Mouse (Mus musculus): ENCODE results near the gene Itgae. TPM values are rescaled to one million over a fixed set of nuclear protein-coding genes. Genes with fewer than 3 reads are reported as not detected.
A peak's percentile ranks its signal among the peaks of the same experiment; 100 is the strongest.

The Itgae gene
- polyA plus RNA-seq, 1 experiment from 2014 or later: 0.32 TPM

GRCm38 (mm10) chr11:73136587-73136986 is 46.2 kb downstream of the Itgae start:
- Histone ChIP-seq H3K9me3 (ENCODE audit: control insufficient read depth, low read length) (no peaks in the 10 kb centered on the region), H3K4me1 (replicated peaks; ENCODE audit: control insufficient read depth, insufficient read depth, low read length) (peaks cover 6% of the 10 kb centered on the region), H3K36me3 (replicated peaks; ENCODE audit: control insufficient read depth, insufficient read depth) (no peaks in the 10 kb centered on the region), H3K27ac (no peak overlapping the region), H3K9ac (no peak overlapping the region), H3K4me2 (replicated peaks) (peak overlapping the region; percentile 88), H3K27me3 (ENCODE audit: control insufficient read depth, insufficient read depth, low read length) (no peaks in the 10 kb centered on the region), H3K4me3 (replicated peaks; ENCODE audit: low read length) (0 out of 2 replicates have a peak overlapping the region, but pooled peaks have one; percentile 78)
- ATAC-seq (ENCODE audit: low FRiP score) (no peak), DNase-seq (ENCODE audit: low spot score) (no peak)
- WGBS: 95% methylated on average over 6 of the region's 6 CpGs

- no peak for DNase-seq (ENCODE audit: low spot score)
- no peak for ATAC-seq (ENCODE audit: low FRiP score)
- Histone ChIP-seq H3K9ac (peak overlapping the region; percentile 68), H3K4me3 (replicated peaks; ENCODE audit: low read length) (peak overlapping the region; percentile 78), H3K36me3 (replicated peaks; ENCODE audit: control insufficient read depth, insufficient read depth) (no peaks in the 10 kb centered on the region), H3K4me2 (replicated peaks) (peak overlapping the region; percentile 88), H3K4me1 (replicated peaks; ENCODE audit: control insufficient read depth, insufficient read depth, low read length) (peaks cover 6% of the 10 kb centered on the region), H3K27me3 (ENCODE audit: control insufficient read depth, insufficient read depth, low read length) (no peaks in the 10 kb centered on the region), H3K27ac (no peak overlapping the region), H3K9me3 (ENCODE audit: control insufficient read depth, low read length) (no peaks in the 10 kb centered on the region)
- 42% methylated on average over 11 of the region's 11 CpGs for WGBS
These were observed 46.7 kb downstream of the Itgae start for GRCm38 (mm10) chr11:73137116-73137515.

GRCm38 (mm10) chr11:73137591-73138501 is 47.5 kb downstream of the Itgae start, which contains the start of gene Haspin:
TSS of gene Haspin (minus strand) at chr11:73138294.
- Histone ChIP-seq H3K9ac (peak within 1 kb of the TSS; percentile 68), H3K4me3 (replicated peaks; ENCODE audit: low read length) (peak within 1 kb of the TSS; percentile 78), H3K4me2 (replicated peaks) (peak within 1 kb of the TSS; percentile 88), H3K4me1 (replicated peaks; ENCODE audit: control insufficient read depth, insufficient read depth, low read length) (peaks cover 6% of the 10 kb centered on the region), H3K9me3 (ENCODE audit: control insufficient read depth, low read length) (no peaks in the 10 kb centered on the region), H3K27ac (no peak within 1 kb of the TSS), H3K27me3 (ENCODE audit: control insufficient read depth, insufficient read depth, low read length) (no peaks in the 10 kb centered on the region), H3K36me3 (replicated peaks; ENCODE audit: control insufficient read depth, insufficient read depth) (no peaks in the 10 kb centered on the region)
- ATAC-seq (ENCODE audit: low FRiP score) (peak; percentile 95), DNase-seq (ENCODE audit: low spot score) (peak; percentile 92)
- under 1% methylated on average over 84 of the region's 84 CpGs for WGBS

- WGBS: 61% methylated on average over 1 of the region's 1 CpGs
- no peaks in the 10 kb centered on the region for H3K36me3 ChIP-seq (replicated peaks; ENCODE audit: control insufficient read depth, insufficient read depth)
- DNase-seq (ENCODE audit: low spot score): no peak
These were observed 53.9 kb downstream of the Itgae start for GRCm38 (mm10) chr11:73144261-73144681.

GRCm38 (mm10) chr11:73146026-73146974 is 55.9 kb downstream of the Itgae start:
- Histone ChIP-seq H3K27ac (no peak overlapping the region), H3K4me2 (replicated peaks) (no peak overlapping the region), H3K36me3 (replicated peaks; ENCODE audit: control insufficient read depth, insufficient read depth) (no peaks in the 10 kb centered on the region), H3K4me3 (replicated peaks; ENCODE audit: low read length) (no peak overlapping the region), H3K27me3 (ENCODE audit: control insufficient read depth, insufficient read depth, low read length) (no peaks in the 10 kb centered on the region), H3K4me1 (replicated peaks; ENCODE audit: control insufficient read depth, insufficient read depth, low read length) (no peaks in the 10 kb centered on the region), H3K9me3 (ENCODE audit: control insufficient read depth, low read length) (no peaks in the 10 kb centered on the region), H3K9ac (no peak overlapping the region)
- WGBS: 59% methylated on average over 11 of the region's 11 CpGs
- DNase-seq (ENCODE audit: low spot score): no peak
- no peak for ATAC-seq (ENCODE audit: low FRiP score)

More at GRCm38 (mm10) chr11:73144261-73144681, 53.9 kb downstream of the Itgae start:
- Histone ChIP-seq H3K4me2 (replicated peaks) (no peak overlapping the region), H3K9me3 (ENCODE audit: control insufficient read depth, low read length) (no peaks in the 10 kb centered on the region), H3K4me3 (replicated peaks; ENCODE audit: low read length) (no peak overlapping the region), H3K9ac (no peak overlapping the region), H3K27ac (no peak overlapping the region), H3K4me1 (replicated peaks; ENCODE audit: control insufficient read depth, insufficient read depth, low read length) (no peaks in the 10 kb centered on the region), H3K27me3 (ENCODE audit: control insufficient read depth, insufficient read depth, low read length) (no peaks in the 10 kb centered on the region)
- ATAC-seq (ENCODE audit: low FRiP score): no peak

GRCm38 (mm10) chr11:73146975-73147365 is 56.6 kb downstream of the Itgae start:
- Histone ChIP-seq H3K4me2 (replicated peaks) (no peak overlapping the region), H3K36me3 (replicated peaks; ENCODE audit: control insufficient read depth, insufficient read depth) (no peaks in the 10 kb centered on the region), H3K4me3 (replicated peaks; ENCODE audit: low read length) (no peak overlapping the region), H3K4me1 (replicated peaks; ENCODE audit: control insufficient read depth, insufficient read depth, low read length) (no peaks in the 10 kb centered on the region), H3K9ac (no peak overlapping the region), H3K9me3 (ENCODE audit: control insufficient read depth, low read length) (no peaks in the 10 kb centered on the region), H3K27ac (no peak overlapping the region), H3K27me3 (ENCODE audit: control insufficient read depth, insufficient read depth, low read length) (no peaks in the 10 kb centered on the region)
- DNase-seq (ENCODE audit: low spot score) (no peak), ATAC-seq (ENCODE audit: low FRiP score) (no peak)
- WGBS: 61% methylated on average over 7 of the region's 7 CpGs

- H3K36me3 ChIP-seq (replicated peaks; ENCODE audit: control insufficient read depth, insufficient read depth): no peaks in the 10 kb centered on the region
- H3K4me2 ChIP-seq (replicated peaks): no peak overlapping the region
- no peak overlapping the region for H3K27ac ChIP-seq
- no peak overlapping the region for H3K4me3 ChIP-seq (replicated peaks; ENCODE audit: low read length)
- ATAC-seq (ENCODE audit: low FRiP score) (no peak), DNase-seq (ENCODE audit: low spot score) (no peak)
- H3K4me1 ChIP-seq (replicated peaks; ENCODE audit: control insufficient read depth, insufficient read depth, low read length): no peaks in the 10 kb centered on the region
- 77% methylated on average over 9 of the region's 9 CpGs for WGBS
- H3K9me3 ChIP-seq (ENCODE audit: control insufficient read depth, low read length): no peaks in the 10 kb centered on the region
- H3K27me3 ChIP-seq (ENCODE audit: control insufficient read depth, insufficient read depth, low read length): no peaks in the 10 kb centered on the region
- no peak overlapping the region for H3K9ac ChIP-seq
These were observed 57.8 kb downstream of the Itgae start for GRCm38 (mm10) chr11:73148209-73148608.

- Histone ChIP-seq H3K4me3 (replicated peaks; ENCODE audit: low read length) (no peak overlapping the region), H3K4me1 (replicated peaks; ENCODE audit: control insufficient read depth, insufficient read depth, low read length) (peaks cover 2% of the 10 kb centered on the region; the same call in 1 of the 2 replicates), H3K4me2 (replicated peaks) (no peak overlapping the region), H3K36me3 (replicated peaks; ENCODE audit: control insufficient read depth, insufficient read depth) (no peaks in the 10 kb centered on the region), H3K9ac (no peak overlapping the region), H3K27ac (no peak overlapping the region), H3K27me3 (ENCODE audit: control insufficient read depth, insufficient read depth, low read length) (peaks cover 8% of the 10 kb centered on the region; the same call in 1 of the 2 replicates), H3K9me3 (ENCODE audit: control insufficient read depth, low read length) (no peaks in the 10 kb centered on the region)
- 79% methylated on average over 6 of the region's 6 CpGs for WGBS
- no peak for DNase-seq (ENCODE audit: low spot score)
- ATAC-seq (ENCODE audit: low FRiP score): no peak
These were observed 64.7 kb downstream of the Itgae start for GRCm38 (mm10) chr11:73155071-73155470.

All from hindbrain, embryonic 14.5 days (tissue).